Mouse (Mus musculus): Measurements from ENCODE around the gene Glt28d2.

- TF ChIP-seq CTCF (IDR thresholded peaks at IDR 0.05) (no peak), EP300 (IDR thresholded peaks at IDR 0.05; ENCODE audit: insufficient read depth, low read depth, low read length) (no peak)
These were observed 54.7 kb downstream of the Glt28d2 start for GRCm38 (mm10) chr3:85832490-85833155.
